Mouse (Mus musculus): Measurements from ENCODE around the gene Cdk5. TPM values are rescaled to one million over a fixed set of nuclear protein-coding genes. Genes with fewer than 3 reads are reported as not detected.
A peak's percentile ranks its signal among the peaks of the same experiment; 100 is the strongest.

Cdk5 gene
- polyA plus RNA-seq, 2 experiments: 8.2 to 10.3 TPM

DNA sequence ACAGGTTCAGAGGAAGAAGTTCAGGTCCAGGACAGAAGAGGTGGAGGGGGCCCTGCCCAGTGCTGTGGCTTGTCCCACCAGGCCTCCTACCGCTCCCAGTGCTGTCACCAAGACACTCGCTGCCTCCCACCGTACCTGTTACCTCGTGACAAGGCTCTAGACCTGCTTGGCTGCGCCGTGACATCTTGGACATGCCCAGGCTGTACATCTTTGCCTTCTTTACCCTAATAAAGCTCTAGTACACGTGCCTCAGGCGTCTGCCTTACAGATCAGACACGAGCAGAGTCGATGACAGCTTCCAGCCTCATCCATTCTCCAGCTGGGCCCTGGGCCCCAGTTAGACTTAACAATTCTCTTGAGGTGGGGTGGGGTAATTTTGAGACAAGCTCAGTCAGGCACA, 5.7 kb downstream of the Cdk5 start:
- Histone ChIP-seq H3K36me3 (replicated peaks; ENCODE audit: control insufficient read depth, insufficient read depth, low read depth) (no peaks in the 10 kb centered on the region), H3K9ac (replicated peaks) (no peak overlapping the region), H3K27me3 (ENCODE audit: control insufficient read depth, insufficient read depth, low read length) (no peaks in the 10 kb centered on the region), H3K4me3 (ENCODE audit: insufficient read depth in 1 of 2, low read depth in 2 of 2, low read length in 2 of 2) (no peak overlapping the region), H3K4me1 (replicated peaks; ENCODE audit: control insufficient read depth in 2 of 2, insufficient read depth in 2 of 2, low read length in 1 of 2) (peaks cover 0 to 3% of the 10 kb centered on the region in 2 experiments; a peak in 1 of 4 replicates), H3K4me2 (ENCODE audit: low read depth) (no peak overlapping the region), H3K27ac (no peak overlapping the region), H3K9me3 (ENCODE audit: control insufficient read depth, low read length) (no peaks in the 10 kb centered on the region)
- no peak for DNase-seq (ENCODE audit: low read depth in 3 of 3, low spot score in 3 of 3)
- WGBS (ENCODE audit: insufficient replicate concordance): 73% methylated on average over 10 of the region's 10 CpGs
- no peak for ATAC-seq (ENCODE audit: insufficient read depth)
- TF ChIP-seq CTCF (IDR thresholded peaks at IDR 0.05; ENCODE audit: low read depth) (no peak), EP300 (IDR thresholded peaks at IDR 0.05; ENCODE audit: low read depth) (no peak)

DNA sequence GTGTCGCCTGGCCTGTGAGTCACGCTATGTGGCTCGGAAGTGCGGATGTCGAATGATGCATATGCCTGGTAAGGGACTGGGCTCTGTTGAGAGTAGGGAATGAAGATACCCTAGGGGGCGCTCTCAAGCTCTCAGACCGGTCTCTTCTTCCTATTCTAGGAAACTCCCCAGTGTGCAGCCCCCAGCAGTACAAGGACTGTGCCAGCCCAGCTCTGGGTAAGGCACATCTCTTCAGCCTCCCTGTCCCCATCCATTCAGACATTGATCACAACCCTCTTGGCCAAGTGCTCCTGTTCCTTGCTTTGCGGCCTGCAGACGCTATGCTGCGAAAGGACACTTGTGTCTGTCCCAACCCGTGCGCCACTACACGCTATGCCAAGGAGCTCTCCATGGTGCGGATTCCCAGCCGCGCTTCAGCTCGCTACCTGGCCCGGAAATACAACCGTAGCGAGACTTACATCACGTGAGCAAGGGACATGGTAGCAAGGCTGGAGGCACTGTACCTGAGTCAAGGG, 7.1 kb downstream of the Cdk5 start:
- ATAC-seq (ENCODE audit: insufficient read depth) (peak; percentile 56; the same call in 1 of the 2 replicates), DNase-seq (ENCODE audit: low read depth in 3 of 3, low spot score in 3 of 3) (peak in 2 of 3 experiments; percentile 36 to 54)
- Histone ChIP-seq H3K27me3 (ENCODE audit: control insufficient read depth, insufficient read depth, low read length) (no peaks in the 10 kb centered on the region), H3K9ac (replicated peaks) (no peak overlapping the region), H3K27ac (no peak overlapping the region), H3K4me3 (ENCODE audit: insufficient read depth in 1 of 2, low read depth in 2 of 2, low read length in 2 of 2) (no peak overlapping the region), H3K4me1 (replicated peaks; ENCODE audit: control insufficient read depth in 2 of 2, insufficient read depth in 2 of 2, low read length in 1 of 2) (peaks cover 0 to 3% of the 10 kb centered on the region in 2 experiments; a peak in 1 of 4 replicates), H3K36me3 (replicated peaks; ENCODE audit: control insufficient read depth, insufficient read depth, low read depth) (no peaks in the 10 kb centered on the region), H3K4me2 (ENCODE audit: low read depth) (no peak overlapping the region), H3K9me3 (ENCODE audit: control insufficient read depth, low read length) (no peaks in the 10 kb centered on the region)
- TF ChIP-seq EP300 (IDR thresholded peaks at IDR 0.05; ENCODE audit: low read depth) (no peak), CTCF (IDR thresholded peaks at IDR 0.05; ENCODE audit: low read depth) (peak; percentile 72)
- 7% methylated on average over 21 of the region's 21 CpGs for WGBS (ENCODE audit: insufficient replicate concordance)

DNA sequence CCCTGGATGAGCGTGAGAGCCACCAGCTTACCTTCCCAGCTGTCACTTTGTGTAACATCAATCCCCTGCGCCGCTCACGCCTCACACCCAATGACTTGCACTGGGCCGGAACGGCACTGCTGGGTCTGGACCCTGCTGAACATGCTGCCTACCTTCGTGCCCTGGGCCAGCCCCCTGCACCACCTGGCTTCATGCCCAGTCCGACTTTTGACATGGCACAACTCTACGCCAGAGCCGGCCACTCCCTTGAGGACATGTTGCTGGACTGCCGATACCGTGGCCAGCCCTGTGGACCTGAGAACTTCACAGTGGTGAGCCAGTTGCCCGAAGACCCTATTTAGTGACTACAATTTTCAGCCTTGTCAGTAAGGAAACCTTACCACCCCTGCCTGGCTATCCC, 9.4 kb downstream of the Cdk5 start:
- TF ChIP-seq EP300 (IDR thresholded peaks at IDR 0.05; ENCODE audit: low read depth) (no peak), CTCF (IDR thresholded peaks at IDR 0.05; ENCODE audit: low read depth) (no peak)
- Histone ChIP-seq H3K36me3 (replicated peaks; ENCODE audit: control insufficient read depth, insufficient read depth, low read depth) (no peaks in the 10 kb centered on the region), H3K27ac (no peak overlapping the region), H3K4me2 (ENCODE audit: low read depth) (no peak overlapping the region), H3K4me1 (replicated peaks; ENCODE audit: control insufficient read depth in 2 of 2, insufficient read depth in 2 of 2, low read length in 1 of 2) (peaks cover 0 to 3% of the 10 kb centered on the region in 2 experiments; a peak in 1 of 4 replicates), H3K4me3 (ENCODE audit: insufficient read depth in 1 of 2, low read depth in 2 of 2, low read length in 2 of 2) (no peak overlapping the region), H3K27me3 (ENCODE audit: control insufficient read depth, insufficient read depth, low read length) (no peaks in the 10 kb centered on the region), H3K9ac (replicated peaks) (no peak overlapping the region), H3K9me3 (ENCODE audit: control insufficient read depth, low read length) (no peaks in the 10 kb centered on the region)
- ATAC-seq (ENCODE audit: insufficient read depth) (no peak), DNase-seq (ENCODE audit: low read depth in 3 of 3, low spot score in 3 of 3) (no peak)
- 69% methylated on average over 13 of the region's 13 CpGs for WGBS (ENCODE audit: insufficient replicate concordance)

DNA sequence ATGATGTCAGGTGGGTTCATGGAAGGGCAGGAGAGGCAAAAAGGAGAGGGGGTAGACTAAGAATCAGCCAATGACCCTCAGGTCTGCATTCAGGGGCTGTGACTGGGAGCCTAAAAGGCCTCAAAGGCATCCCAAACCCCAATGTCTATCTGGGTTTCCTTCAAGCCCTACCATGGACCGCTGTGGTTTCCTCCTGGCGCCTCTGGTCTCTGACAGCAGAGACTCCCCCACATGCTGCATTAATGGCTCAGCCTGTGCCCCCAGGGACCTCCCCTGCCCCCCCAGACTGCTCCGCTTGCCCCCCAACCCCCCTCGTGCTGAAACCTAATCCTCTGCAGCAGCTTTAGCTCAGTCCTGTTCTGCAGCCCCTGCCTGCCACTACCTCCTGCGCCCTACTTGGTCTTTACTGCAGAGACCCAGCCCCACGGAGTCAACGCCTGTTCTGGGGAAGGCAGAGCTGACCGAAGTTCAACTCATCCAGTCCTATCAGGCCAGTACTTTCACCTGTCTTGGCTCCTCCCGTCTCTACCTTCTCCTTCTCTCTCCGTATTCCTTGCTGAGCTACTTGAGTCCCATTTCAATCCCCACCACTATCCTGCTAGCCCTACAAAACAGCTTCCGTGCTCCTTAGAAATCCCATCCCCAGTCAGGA, 10.2 kb downstream of the Cdk5 start, which contains the start of gene Asic3:
TSS of gene Asic3 (plus strand) at position 351 of the 652 bp plus-strand sequence.
- Histone ChIP-seq H3K27me3 (ENCODE audit: control insufficient read depth, insufficient read depth, low read length) (no peaks in the 10 kb centered on the region), H3K27ac (no peak within 1 kb of the TSS), H3K4me3 (ENCODE audit: insufficient read depth in 1 of 2, low read depth in 2 of 2, low read length in 2 of 2) (no peak within 1 kb of the TSS), H3K9ac (replicated peaks) (no peak within 1 kb of the TSS), H3K36me3 (replicated peaks; ENCODE audit: control insufficient read depth, insufficient read depth, low read depth) (no peaks in the 10 kb centered on the region), H3K9me3 (ENCODE audit: control insufficient read depth, low read length) (no peaks in the 10 kb centered on the region), H3K4me2 (ENCODE audit: low read depth) (no peak within 1 kb of the TSS), H3K4me1 (replicated peaks; ENCODE audit: control insufficient read depth in 2 of 2, insufficient read depth in 2 of 2, low read length in 1 of 2) (peaks cover 0 to 3% of the 10 kb centered on the region in 2 experiments; a peak in 1 of 4 replicates)
- TF ChIP-seq EP300 (IDR thresholded peaks at IDR 0.05; ENCODE audit: low read depth): no peak
- TF ChIP-seq CTCF (IDR thresholded peaks at IDR 0.05; ENCODE audit: low read depth): no peak
- DNase-seq (ENCODE audit: low read depth in 3 of 3, low spot score in 3 of 3) (no peak), ATAC-seq (ENCODE audit: insufficient read depth) (no peak)
- WGBS (ENCODE audit: insufficient replicate concordance): 30% methylated on average over 11 of the region's 11 CpGs

DNA sequence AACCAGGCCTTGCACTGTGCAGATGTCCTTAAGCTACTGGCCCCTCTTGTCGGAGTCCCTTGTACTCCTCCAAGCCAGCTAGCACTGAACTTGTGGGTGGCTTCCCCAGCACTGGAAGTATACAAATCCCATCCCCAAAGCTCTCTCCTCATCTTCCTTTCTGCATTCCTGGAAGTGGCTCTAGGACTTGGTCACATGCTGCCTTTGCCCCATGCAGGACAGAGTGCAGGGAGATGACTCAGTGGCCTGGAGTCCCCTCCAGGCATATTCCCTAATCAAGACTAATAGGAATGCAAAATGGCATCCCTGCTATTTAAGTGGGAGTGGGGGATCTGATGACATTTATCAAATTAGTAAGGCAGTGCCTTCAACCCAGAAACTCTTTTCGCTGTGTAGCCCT, 11.3 kb downstream of the Cdk5 start:
- DNase-seq (ENCODE audit: low read depth in 3 of 3, low spot score in 3 of 3): no peak
- Histone ChIP-seq H3K9me3 (ENCODE audit: control insufficient read depth, low read length) (no peaks in the 10 kb centered on the region), H3K36me3 (replicated peaks; ENCODE audit: control insufficient read depth, insufficient read depth, low read depth) (no peaks in the 10 kb centered on the region), H3K27ac (no peak overlapping the region), H3K4me2 (ENCODE audit: low read depth) (no peak overlapping the region), H3K4me1 (replicated peaks; ENCODE audit: control insufficient read depth in 2 of 2, insufficient read depth in 2 of 2, low read length in 1 of 2) (peaks cover 0 to 3% of the 10 kb centered on the region in 2 experiments; a peak in 1 of 4 replicates), H3K9ac (replicated peaks) (no peak overlapping the region), H3K4me3 (ENCODE audit: insufficient read depth in 1 of 2, low read depth in 2 of 2, low read length in 2 of 2) (no peak overlapping the region), H3K27me3 (ENCODE audit: control insufficient read depth, insufficient read depth, low read length) (no peaks in the 10 kb centered on the region)
- ATAC-seq (ENCODE audit: insufficient read depth): no peak
- WGBS (ENCODE audit: insufficient replicate concordance): 64% methylated on average over 2 of the region's 2 CpGs
- no peak for TF ChIP-seq CTCF (IDR thresholded peaks at IDR 0.05; ENCODE audit: low read depth)
